Mouse (Mus musculus): ENCODE measurements at regions not wholly inside any gene's neighbourhood (a gene's known extent, or its start where the extent isn't known, plus 50 kb on each side); places are given as distances from the start of the nearest gene placed in this dataset.
"Not testable (repeated sequence)": the region's sequence is repeated elsewhere in the genome, so short reads cannot be mapped to it uniquely, and the experiment has no call there.

- DNase-seq (ENCODE audit: low spot score in 2 of 2) = not testable (repeated sequence)
These were observed 91.7 kb upstream of the Slc22a30 start for GRCm38 (mm10) chr19:8496561-8496960.

GRCm38 (mm10) chr19:8497526-8497925, 92.6 kb upstream of the Slc22a30 start:
- DNase-seq (ENCODE audit: low spot score in 2 of 2) = not testable (repeated sequence)

GRCm38 (mm10) chr19:8517721-8518120, 73.3 kb upstream of the Slc22a8 start:
- peak; percentile 3 to 5 for DNase-seq (ENCODE audit: low spot score in 2 of 2)

- DNase-seq (ENCODE audit: low spot score in 2 of 2) = peak; percentile 59 to 76
These were observed 72.8 kb upstream of the Slc22a8 start for GRCm38 (mm10) chr19:8518273-8518672.

GRCm38 (mm10) chr19:8518933-8519332, 72.1 kb upstream of the Slc22a8 start:
- DNase-seq (ENCODE audit: low spot score in 2 of 2) = peak; percentile 42 to 45

GRCm38 (mm10) chr19:8534597-8534996, 56.5 kb upstream of the Slc22a8 start:
- DNase-seq (ENCODE audit: low spot score in 2 of 2) = no peak

GRCm38 (mm10) chr19:8536085-8536484, 55.0 kb upstream of the Slc22a8 start:
- DNase-seq (ENCODE audit: low spot score in 2 of 2) = no peak
